Mouse (Mus musculus): ENCODE data around the gene Selenbp1. TPM values are rescaled to one million over a fixed set of nuclear protein-coding genes. Genes with fewer than 3 reads are reported as not detected.

Gene Selenbp1
- polyA plus RNA-seq (2012), result 15.2 and 71.3 TPM in 2 replicates

DNA sequence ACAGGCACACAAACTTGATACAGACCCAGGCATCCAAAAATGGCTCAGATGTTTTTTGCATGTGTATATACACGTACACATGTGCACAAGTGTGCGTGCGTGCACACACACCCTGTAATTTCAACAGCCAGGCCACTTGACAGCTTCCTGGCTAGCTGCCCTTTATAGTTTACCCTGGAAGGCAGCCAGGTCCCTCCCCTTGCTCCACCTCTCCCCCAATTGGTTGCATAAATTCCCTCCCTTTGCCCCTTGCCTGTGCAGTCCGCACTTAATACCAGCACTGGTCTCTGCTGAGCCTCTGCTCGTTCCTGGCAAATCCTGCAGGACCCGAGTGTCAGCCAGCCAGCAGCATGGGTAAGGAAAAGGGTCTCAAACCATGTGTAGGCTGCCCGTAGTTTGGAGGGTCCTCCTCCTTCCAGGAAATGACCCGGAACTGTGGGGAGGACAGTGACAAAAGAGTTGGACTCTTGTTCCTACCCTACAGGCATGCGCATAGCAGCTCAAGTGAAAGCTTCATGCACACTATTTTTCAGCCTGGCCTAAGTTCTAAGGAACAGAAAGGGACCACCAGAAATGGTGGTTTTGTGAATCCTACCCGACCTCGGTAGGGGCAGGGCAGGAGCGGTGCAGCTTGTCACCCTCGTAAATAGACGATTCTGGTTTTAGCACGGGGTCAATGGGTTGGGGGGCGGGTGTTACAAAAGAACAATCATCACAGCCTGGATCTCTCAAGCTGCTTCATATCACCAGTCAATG is at the start of gene Selenbp1:
Gene Selenbp1 (plus strand): TSS at position 248 of the 756 bp plus-strand sequence.
- no peak for TF ChIP-seq GATA1 (IDR thresholded peaks at IDR 0.05; ENCODE audit: low read length)

DNA sequence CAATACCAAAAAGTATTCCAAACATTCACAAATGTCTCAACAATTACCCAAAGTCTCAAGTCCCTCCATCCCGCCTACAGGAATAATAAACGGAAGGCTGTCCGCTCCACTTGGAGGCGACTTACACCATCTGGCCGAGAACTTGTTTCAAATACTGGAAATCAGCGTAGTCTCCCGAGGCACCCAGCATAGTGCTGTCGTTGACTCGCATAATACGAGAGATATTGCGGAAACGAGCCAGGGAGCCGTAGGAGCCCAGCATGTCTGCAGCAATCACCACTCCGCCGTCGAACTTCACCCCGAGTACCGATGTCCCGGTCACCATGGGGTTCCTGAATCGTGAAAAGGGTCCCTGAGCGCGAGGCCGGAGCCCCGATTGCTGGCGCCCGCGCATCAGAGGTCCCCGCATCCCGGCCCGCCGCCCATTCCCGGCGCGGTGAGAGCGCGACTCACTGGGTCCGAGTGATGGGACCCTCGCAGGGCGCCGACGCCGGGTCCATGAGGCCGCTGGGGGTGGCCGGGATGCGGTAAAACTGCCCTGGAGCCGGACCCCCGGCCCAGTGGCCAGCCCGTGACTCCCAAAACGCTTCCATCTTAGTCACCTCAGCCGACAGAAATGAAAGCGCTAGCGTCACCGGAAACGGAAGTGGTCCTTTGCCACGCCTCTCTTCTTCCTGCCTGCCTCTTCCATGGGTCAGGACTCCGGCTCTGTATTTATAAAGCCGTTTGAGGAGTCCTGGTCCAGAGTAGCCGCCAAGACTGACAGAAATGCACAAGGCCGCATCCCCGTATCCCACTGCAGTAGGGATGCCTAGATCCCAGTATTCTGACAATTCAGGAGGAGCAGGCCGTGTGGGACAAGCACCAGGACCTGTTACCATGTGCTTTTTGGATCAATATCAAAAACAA is 46.3 kb upstream of the Selenbp1 start, which contains the start of gene Psmb4:
Gene Psmb4 (minus strand): TSS at position 646 of the 909 bp plus-strand sequence.
- TF ChIP-seq GATA1 (IDR thresholded peaks at IDR 0.05; ENCODE audit: low read length), result no peak

DNA sequence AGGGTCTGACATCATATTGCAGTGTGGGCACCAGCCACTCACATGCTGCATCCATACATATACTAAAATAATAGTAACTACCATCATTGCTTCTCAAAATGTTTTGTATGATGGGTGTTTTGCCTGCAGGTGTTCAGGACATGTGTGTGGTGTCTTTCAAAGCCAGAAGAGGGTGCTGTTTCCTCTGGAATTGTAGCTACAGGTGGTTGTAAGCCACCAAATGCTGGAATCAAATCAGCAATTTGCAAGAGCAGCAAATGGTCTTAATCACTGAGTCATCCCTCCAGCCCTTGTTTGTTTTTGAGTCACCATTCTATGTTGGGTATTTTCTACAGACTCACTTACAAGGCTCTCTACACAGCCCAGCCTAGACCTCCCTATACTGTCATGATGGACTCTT is 44.3 kb upstream of the Selenbp1 start:
- TF ChIP-seq GATA1 (IDR thresholded peaks at IDR 0.05; ENCODE audit: low read length), result no peak

DNA sequence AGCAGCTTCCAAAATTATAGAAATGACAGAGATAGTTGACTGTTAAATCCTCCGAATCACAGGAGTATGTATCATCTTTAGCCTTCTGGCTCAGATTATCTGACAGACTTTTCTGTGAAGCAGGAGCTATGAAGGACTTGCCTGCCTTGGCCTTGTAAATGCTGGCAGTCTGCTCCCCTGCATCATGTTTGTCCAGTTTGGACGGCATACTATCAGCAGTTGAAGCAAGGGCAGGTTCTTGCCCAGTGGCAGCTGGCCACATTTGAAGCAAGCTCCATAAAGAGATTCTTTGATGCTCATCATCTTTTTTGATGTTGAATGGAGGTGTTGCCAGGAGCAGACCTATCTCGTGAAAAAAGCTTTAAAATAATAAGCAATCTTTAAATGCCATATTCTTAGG is 38.8 kb upstream of the Selenbp1 start:
- no peak for TF ChIP-seq GATA1 (IDR thresholded peaks at IDR 0.05; ENCODE audit: low read length)

DNA sequence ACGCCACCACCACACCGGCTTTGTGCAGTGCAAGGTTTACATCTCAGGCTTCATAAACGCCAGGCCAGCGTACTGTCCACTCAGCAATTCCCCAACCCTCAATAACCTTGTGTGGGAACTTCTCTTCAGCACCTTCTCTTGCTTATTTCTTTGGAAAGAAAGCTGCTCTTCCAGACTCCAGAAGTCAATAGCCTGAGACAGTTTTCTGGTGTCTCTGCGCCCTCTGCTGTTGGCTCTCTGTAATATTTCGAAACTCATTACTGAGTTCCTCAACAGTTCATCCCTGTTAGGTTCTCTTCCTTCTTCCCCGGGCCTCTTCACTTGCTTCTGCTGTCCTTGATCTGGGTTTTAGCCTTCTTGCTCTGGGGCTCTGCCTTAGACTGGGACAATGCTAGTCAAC is 30.1 kb upstream of the Selenbp1 start:
- TF ChIP-seq GATA1 (IDR thresholded peaks at IDR 0.05; ENCODE audit: low read length), result no peak

DNA sequence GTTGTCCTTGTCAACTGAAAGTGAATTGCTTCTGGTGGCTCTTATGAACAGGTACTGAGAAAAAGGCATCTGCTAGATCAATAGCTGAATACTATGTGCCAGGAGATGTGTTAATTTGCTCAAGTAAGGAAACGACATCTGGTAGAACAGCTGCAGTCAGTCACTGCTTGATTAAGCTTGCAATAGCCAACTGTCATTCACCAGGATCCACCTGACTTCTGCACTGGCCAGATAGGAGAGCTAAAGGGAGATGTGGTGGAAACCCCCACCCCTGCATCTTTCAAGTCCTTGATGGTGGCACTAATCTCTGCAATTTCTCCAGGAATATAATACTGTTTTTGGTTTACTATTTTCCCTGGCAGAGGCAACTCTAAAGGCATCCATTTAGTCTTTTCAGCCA is 26.4 kb upstream of the Selenbp1 start:
- TF ChIP-seq GATA1 (IDR thresholded peaks at IDR 0.05; ENCODE audit: low read length), result peak; percentile 65

DNA sequence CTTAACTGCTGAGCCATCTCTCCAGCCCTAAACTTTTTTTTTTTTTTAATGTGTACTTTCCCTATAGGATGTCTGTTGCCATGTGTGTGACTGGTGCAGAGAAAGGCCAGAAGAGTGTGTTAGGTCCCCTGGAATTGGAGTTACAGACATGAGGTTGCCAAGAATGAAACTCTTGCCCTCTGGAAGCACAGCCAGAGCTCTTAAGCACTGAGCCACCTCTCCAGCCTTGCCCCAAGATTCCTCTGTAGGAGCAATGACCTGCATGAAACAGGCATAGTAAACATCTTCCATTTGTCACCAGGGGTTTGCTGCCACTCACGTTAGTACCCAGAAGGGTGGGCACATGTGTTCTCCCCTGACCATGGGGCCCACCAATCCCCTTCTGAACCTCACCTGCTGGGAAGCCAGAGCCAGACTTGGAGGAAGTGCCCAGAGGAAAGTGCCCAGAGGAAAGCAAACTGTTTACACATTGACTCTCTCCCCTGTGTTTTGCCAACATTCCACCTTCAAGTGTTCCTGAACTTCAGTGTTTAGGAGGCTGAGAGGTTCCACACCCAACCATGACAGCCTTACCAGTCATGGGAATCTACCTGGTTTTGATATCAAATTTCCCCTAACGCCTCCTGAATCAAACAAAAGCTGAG is 21.7 kb upstream of the Selenbp1 start:
- TF ChIP-seq GATA1 (IDR thresholded peaks at IDR 0.05; ENCODE audit: low read length), result no peak

DNA sequence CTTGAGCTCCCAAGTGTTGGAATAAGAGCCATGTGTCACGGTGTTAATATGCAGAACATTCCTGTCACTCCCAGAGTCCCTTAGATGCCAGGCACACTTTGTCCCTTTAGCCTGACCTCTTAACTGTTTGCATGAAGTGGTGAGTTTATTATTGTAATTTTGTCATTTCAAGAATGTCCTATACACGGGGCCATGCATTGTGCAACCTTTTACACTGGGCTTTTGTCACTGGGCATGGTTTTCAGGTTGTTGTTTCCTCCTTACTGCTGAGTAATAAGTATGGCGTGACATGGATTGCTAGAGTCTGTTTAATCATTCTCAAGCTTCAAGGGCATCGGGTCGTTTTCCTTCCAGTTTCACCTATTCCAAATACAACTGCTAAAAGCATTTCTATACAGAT is 19.1 kb upstream of the Selenbp1 start:
- no peak for TF ChIP-seq GATA1 (IDR thresholded peaks at IDR 0.05; ENCODE audit: low read length)

DNA sequence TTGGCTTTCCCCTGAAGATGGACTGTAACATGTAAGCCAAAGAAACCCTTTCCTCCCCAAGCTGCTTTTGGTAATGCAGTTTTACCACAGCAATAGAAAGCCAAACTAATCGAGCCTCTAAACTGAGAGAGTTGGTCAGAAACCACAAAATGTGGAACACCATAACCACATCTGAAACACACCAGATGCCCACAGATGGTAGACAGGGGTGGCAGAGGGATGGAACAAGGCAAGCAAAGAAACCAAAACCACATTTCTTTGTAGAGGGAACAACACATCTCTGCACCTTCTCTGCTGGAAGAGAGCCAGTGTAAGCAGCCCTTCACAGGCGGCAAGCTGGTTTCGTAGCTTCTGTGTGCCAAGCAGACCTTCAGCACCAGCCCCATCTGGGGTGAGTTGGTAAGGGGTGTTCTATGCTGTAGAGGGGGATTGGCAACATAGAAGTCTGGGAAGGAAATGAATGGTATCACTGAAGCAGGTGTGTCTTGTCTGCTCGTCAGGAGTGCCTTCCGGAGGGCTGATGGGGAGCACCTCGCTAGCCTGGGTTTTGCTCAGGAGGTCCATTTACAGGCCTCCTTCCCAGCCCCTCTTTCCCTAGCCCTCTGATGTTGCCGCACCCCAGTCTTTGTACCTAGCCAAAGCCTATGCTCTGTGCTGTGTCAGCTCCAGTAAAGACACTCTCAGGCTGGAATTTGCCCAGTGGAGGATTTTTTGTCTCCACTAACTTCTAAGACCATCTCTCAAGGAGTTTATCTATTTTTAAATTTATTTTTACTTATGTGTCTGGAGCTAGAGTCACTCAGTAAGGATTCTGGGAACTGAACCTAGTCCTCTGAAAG is 16.7 kb upstream of the Selenbp1 start:
- TF ChIP-seq GATA1 (IDR thresholded peaks at IDR 0.05; ENCODE audit: low read length), result no peak

DNA sequence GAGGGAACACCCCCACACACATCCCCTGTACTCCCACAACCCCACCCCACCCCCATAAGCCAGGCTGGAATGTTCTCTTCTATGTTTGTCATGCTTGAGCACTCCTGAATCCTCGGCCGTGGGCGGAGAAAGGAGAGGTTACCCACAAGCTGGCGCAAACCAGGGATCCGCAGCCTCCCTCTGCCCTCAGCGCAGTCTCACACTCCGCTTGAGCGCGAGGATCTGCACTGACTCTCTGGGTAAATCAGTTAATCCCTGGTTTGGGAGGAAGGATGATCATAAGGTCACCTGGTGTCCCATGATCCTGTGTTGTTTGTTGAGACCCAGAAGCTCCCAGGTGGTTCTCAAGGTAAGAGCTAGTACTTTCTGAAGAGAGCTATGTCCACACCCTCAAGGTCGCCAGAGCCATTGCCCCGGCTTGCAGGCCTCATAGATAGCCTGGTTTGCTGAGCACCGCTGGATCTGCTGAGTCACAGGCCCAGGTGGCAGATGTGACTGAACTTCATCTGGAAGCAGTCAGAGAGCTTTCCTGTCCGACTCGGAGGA is 15.0 kb upstream of the Selenbp1 start:
- no peak for TF ChIP-seq GATA1 (IDR thresholded peaks at IDR 0.05; ENCODE audit: low read length)

DNA sequence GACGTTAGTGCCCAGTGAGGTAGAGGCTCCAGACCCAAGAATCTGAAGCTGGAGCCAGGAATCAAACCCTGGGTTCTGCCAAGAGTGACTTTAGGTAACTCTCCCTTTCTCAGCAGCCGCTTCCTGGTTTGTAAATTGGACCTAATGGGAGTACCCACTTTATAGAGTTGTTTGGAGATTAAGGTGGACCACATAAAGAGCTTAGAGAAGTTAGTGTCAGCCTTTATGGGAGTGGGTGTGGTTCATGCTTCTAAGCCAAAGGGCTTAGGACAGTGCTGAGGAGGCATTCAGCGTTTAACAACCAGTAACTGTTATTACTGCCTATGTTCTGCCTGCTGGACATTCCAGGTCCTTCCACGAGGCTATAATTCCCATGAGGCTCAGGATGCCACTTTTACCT is 14.0 kb upstream of the Selenbp1 start:
- no peak for TF ChIP-seq GATA1 (IDR thresholded peaks at IDR 0.05; ENCODE audit: low read length)

DNA sequence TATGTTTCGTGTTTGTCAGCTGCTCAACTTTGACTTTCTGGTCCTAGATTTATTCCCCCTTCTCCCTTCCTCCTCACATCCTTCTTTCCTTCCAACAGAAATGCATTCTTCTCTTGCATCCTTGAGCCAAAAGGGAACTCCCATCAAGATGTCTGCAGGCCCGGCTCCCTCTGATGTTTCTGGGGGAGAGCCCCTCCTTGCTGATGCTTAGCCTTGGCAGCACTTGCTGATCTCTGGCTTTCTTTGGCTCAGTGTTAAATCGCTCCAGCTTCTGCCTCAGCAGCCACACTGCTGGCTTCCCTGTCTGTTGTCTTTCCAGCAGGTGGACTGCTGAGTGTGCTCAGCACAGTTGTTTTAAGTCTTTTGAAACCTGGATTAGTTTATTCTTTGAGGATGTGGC is 11.8 kb upstream of the Selenbp1 start:
- TF ChIP-seq GATA1 (IDR thresholded peaks at IDR 0.05; ENCODE audit: low read length), result no peak

DNA sequence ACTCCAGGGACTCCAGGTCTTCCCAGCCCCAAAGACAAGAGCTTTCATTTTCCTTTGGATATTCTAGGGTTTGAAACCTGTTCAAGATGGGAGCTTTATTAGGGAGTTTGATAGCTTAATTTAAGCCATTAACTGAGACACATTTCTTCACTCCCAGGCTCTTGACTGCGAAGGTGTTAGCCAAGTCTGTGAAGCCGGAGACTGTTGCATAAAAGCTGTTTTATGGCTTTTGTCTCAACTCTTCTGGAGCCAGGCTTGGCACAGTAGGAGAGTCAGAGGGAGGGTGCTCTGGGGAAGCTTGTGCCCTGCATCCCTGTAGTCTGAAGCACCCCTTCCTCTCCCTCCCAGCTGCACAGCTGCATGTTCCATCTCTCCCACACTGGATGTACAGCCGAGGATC is 10.5 kb upstream of the Selenbp1 start:
- TF ChIP-seq GATA1 (IDR thresholded peaks at IDR 0.05; ENCODE audit: low read length), result no peak

DNA sequence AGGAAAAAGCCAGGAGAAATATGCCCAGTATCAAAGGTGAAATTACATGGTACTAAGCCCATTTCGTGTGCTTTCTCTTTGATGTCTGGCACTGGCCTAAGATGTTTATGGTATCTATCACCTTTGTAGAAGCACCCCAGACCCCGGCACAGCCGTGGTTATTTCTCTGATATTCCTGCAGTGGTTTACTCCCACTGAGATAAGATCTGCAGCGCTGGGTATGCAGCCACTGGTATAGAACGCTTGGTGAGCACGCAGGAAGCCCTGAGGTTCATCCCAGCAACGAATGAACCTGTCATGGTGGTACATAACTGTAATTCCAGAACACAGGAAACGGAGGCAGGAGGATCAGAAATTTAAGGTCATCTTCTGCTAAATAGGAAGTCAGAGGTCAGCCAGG is 8.2 kb upstream of the Selenbp1 start:
- TF ChIP-seq GATA1 (IDR thresholded peaks at IDR 0.05; ENCODE audit: low read length), result no peak

DNA sequence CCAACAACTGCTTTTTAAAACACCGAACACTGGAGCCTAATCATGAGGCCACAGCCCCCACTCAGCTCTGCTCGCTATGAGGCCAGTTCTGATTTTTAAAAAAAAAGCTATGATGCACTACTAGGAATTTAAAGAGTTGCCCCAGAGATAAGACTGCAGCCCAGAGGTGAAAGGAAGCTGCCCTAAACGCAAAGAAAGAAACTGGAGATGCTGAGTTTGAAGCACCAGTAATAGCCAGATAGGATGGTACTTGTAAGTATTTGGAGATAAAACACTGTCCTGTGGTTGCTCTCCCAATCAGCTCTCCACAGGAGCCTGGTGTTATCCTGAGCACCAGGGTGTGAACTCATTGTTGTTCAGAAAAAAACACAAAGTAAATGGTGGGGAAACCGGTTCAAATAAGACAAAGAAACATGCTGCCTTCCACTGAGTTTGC is 6.5 kb upstream of the Selenbp1 start:
- peak; percentile 77 for TF ChIP-seq GATA1 (IDR thresholded peaks at IDR 0.05; ENCODE audit: low read length)
